Mouse (Mus musculus) cortical plate, adult 2 months (tissue): Measurements from ENCODE around the gene Ptprh. TPM values are rescaled to one million over a fixed set of nuclear protein-coding genes. Genes with fewer than 3 reads are reported as not detected.
A peak's percentile ranks its signal among the peaks of the same experiment; 100 is the strongest.

Source experiments
- H3K27ac ChIP-seq: fragments of 200-500 bp; 2 replicates; pipeline ENCODE4 v1.5.1; 2012; ENCODE audit warnings: low read length, control low read depth, inconsistent platforms; ENCODE audit not compliant: insufficient read depth
- H3K4me1 ChIP-seq: fragments of 200-500 bp; 2 replicates; pipeline ENCODE4 v1.6.1; 2011; ENCODE audit warnings: low read length; ENCODE audit not compliant: control insufficient read depth, insufficient read depth
- H3K4me3 ChIP-seq: fragments of 200-500 bp; 2 replicates; pipeline ENCODE4 v1.5.1; 2011; ENCODE audit warnings: mild to moderate bottlenecking, low read length, control low read depth; ENCODE audit not compliant: insufficient read depth
- CTCF ChIP-seq: fragments of 200-500 bp; IDR thresholded peaks from 2 replicates; pipeline ENCODE4 v1.5.1; 2011; ENCODE audit warnings: mild to moderate bottlenecking, control low read depth, low read length; ENCODE audit not compliant: insufficient read depth; ENCODE audit errors: extremely low read depth
- POLR2A ChIP-seq: fragments of 200-500 bp; IDR thresholded peaks from 2 replicates; pipeline ENCODE4 v1.6.1; 2011; ENCODE audit warnings: mild to moderate bottlenecking, low read length, control low read depth; ENCODE audit not compliant: insufficient read depth; ENCODE audit errors: extremely low read depth
- polyA plus RNA-seq: library from polyadenylated mRNA; depleted of rRNA; stranded (reverse); fragments of >200 nt; gene quantifications from 2 replicates; pipeline ENCODE4 v1.2.3, GENCODE M21; 2012; rRNA removed

The Ptprh gene
- polyA plus RNA-seq, result 1.0 and 1.6 TPM in 2 replicates

GRCm38 (mm10) chr7:4603873-4604272 is at the start of gene Ptprh:
TSS of gene Ptprh (minus strand) at chr7:4604041.
- no peak within 1 kb of the TSS for H3K27ac ChIP-seq
- H3K4me1 ChIP-seq, result no peaks in the 10 kb centered on the region
- TF ChIP-seq POLR2A (no peak), CTCF (no peak)
- no peak within 1 kb of the TSS for H3K4me3 ChIP-seq

DNA sequence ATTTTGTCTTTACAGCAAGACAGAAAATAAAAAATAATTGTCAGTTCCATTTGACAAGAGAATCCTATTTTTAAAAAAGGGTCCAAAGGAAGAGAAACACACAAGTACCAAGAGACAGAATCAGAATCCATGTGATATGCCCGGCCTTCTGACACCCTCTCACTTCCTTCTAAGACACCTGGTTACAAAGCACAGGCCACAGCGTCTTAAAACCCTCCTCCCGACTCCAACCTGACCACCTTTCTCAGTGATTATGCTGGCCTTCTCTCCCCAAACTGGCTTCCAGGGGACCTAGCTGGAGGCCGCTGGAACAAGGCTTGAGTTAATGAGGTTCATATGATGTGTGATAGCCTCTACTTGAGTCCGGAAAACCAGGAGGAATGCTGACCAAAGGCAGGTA is 49.5 kb upstream of the Ptprh start:
- Histone ChIP-seq H3K27ac (peak overlapping the region; percentile 80), H3K4me1 (peaks cover 27% of the 10 kb centered on the region), H3K4me3 (no peak overlapping the region)
- TF ChIP-seq POLR2A (no peak), CTCF (no peak)

- TF ChIP-seq CTCF, result no peak
- no peak for TF ChIP-seq POLR2A
- Histone ChIP-seq H3K4me3 (no peak overlapping the region), H3K27ac (0 out of 2 replicates have a peak overlapping the region, but pooled peaks have one; percentile 1), H3K4me1 (peaks cover 27% of the 10 kb centered on the region)
Measured at GRCm38 (mm10) chr7:4652726-4653125, 48.9 kb upstream of the Ptprh start.

GRCm38 (mm10) chr7:4651581-4651980 is 47.7 kb upstream of the Ptprh start:
- TF ChIP-seq CTCF (no peak), POLR2A (no peak)
- Histone ChIP-seq H3K4me3 (no peak overlapping the region), H3K27ac (no peak overlapping the region), H3K4me1 (peaks cover 23% of the 10 kb centered on the region)

- Histone ChIP-seq H3K4me3 (no peak overlapping the region), H3K27ac (no peak overlapping the region), H3K4me1 (peaks cover 12% of the 10 kb centered on the region)
- TF ChIP-seq CTCF, result no peak
- TF ChIP-seq POLR2A, result no peak
Measured at GRCm38 (mm10) chr7:4647992-4648391, 44.2 kb upstream of the Ptprh start.

DNA sequence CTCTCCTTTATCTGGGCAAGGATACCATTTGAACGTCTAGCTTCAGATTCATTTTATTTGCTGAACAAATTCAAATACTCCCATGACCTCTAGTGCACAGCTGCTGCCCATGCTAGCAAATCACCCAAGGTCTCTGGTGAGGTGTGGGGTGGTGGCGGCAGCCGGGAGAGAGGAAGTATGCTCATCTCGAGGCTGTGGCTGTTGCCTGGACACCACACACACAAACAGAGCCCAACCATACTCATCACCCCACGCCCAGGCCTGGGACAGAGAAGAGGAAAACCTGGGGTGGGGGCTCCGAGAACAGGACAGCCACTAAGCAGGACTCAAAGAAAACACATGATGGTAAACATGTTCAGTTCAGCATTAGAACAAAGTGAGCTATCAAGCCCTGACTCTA is 43.5 kb upstream of the Ptprh start:
- no peak for TF ChIP-seq POLR2A
- no peak for TF ChIP-seq CTCF
- Histone ChIP-seq H3K27ac (no peak overlapping the region), H3K4me1 (peaks cover 8% of the 10 kb centered on the region), H3K4me3 (no peak overlapping the region)

- H3K4me1 ChIP-seq, result peaks cover 7% of the 10 kb centered on the region
- no peak overlapping the region for H3K4me3 ChIP-seq
- TF ChIP-seq CTCF (no peak), POLR2A (no peak)
- H3K27ac ChIP-seq, result no peak overlapping the region
Measured at GRCm38 (mm10) chr7:4646806-4647205, 43.0 kb upstream of the Ptprh start.

- Histone ChIP-seq H3K4me3 (no peak overlapping the region), H3K4me1 (no peaks in the 10 kb centered on the region), H3K27ac (no peak overlapping the region)
- TF ChIP-seq CTCF, result no peak
- no peak for TF ChIP-seq POLR2A
Measured at GRCm38 (mm10) chr7:4643225-4643624, 39.4 kb upstream of the Ptprh start.

DNA sequence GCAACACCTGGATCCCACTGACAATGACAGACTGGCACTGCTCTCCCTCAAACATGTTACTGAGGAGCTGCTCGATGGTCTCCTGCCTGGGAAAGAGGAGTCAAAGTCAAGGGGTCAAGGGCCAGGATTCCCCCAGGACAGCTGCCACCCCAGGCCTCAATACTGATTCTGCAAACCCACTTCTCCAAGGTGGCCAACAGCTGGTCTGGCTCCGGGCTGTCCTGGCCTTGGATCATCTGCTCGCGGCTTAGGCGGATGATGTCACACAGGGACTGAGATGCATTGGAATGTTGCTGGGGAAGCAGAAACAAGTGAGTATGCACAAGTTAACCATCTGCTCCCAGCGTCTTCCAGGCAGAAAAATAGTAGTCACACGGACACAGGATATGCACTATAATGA is 38.1 kb upstream of the Ptprh start:
- H3K27ac ChIP-seq, result no peak overlapping the region
- TF ChIP-seq POLR2A (no peak), CTCF (no peak)
- no peak overlapping the region for H3K4me3 ChIP-seq
- H3K4me1 ChIP-seq, result no peaks in the 10 kb centered on the region

- TF ChIP-seq CTCF (no peak), POLR2A (no peak)
- Histone ChIP-seq H3K27ac (no peak overlapping the region), H3K4me1 (no peaks in the 10 kb centered on the region), H3K4me3 (no peak overlapping the region)
Measured at GRCm38 (mm10) chr7:4641155-4641554, 37.3 kb upstream of the Ptprh start.
